Mouse (Mus musculus) forebrain, embryonic 16.5 days (tissue): ENCODE data around the gene Gpr132. TPM values are rescaled to one million over a fixed set of nuclear protein-coding genes. Genes with fewer than 3 reads are reported as not detected.

ENCODE experiments used
- ATAC-seq: fragments of 200-750 bp; cut with Nextera tagmentation; 2 replicates; pipeline ENCODE4 v1.8.0; 2017; ENCODE audit warnings: mild to moderate bottlenecking, moderate library complexity
- H3K27ac ChIP-seq: fragments of 300-500 bp; sonication (generic); 2 replicates; pipeline ENCODE4 v1.5.1; 2014; ENCODE audit warnings: low read length, control low read depth
- H3K27me3 ChIP-seq: fragments of 300-500 bp; sonication (generic); replicated peaks from 2 replicates; pipeline ENCODE4 v1.6.1; 2014; ENCODE audit warnings: low read length; ENCODE audit not compliant: control insufficient read depth, insufficient read depth
- H3K36me3 ChIP-seq: fragments of 300-500 bp; sonication (generic); 2 replicates; pipeline ENCODE4 v1.6.1; 2014; ENCODE audit not compliant: control insufficient read depth, insufficient read depth
- H3K4me1 ChIP-seq: fragments of 300-500 bp; sonication (generic); replicated peaks from 2 replicates; pipeline ENCODE4 v1.6.1; 2014; ENCODE audit warnings: low read length; ENCODE audit not compliant: control insufficient read depth, insufficient read depth
- H3K4me2 ChIP-seq: fragments of 300-500 bp; sonication (generic); 2 replicates; pipeline ENCODE4 v1.6.1; 2014; ENCODE audit warnings: mild to moderate bottlenecking, low read length, control low read depth
- H3K4me3 ChIP-seq: fragments of 300-500 bp; sonication (generic); replicated peaks from 2 replicates; pipeline ENCODE4 v1.5.1; 2014; ENCODE audit warnings: mild to moderate bottlenecking, low read length, control low read depth
- H3K9ac ChIP-seq: fragments of 300-500 bp; sonication (generic); replicated peaks from 2 replicates; pipeline ENCODE4 v1.6.1; 2014; ENCODE audit warnings: low read depth, low read length, control low read depth
- H3K9me3 ChIP-seq: fragments of 300-500 bp; sonication (generic); 2 replicates; pipeline ENCODE4 v1.6.1; 2016; ENCODE audit warnings: low read length; ENCODE audit not compliant: control insufficient read depth
- WGBS: fragments of 180-500 bp; shearing (Covaris S2); extraction: QIAGEN DNeasy Blood & Tissue Kit; methylation state at CpG from one replicate; pipeline ENCODE4 v1.1.7; 2014; 5-methylcytosine and 5-hydroxymethylcytosine counted together
- polyA plus RNA-seq: library from polyadenylated mRNA; unstranded; fragments of >200 nt; fragmentation: Nextera tagmentation; extraction: Ambion mirVana; gene quantifications from 2 replicates; pipeline ENCODE4 v1.2.1, GENCODE M21; 2015

The Gpr132 gene
- polyA plus RNA-seq, 1 experiment from 2014 or later: not detected

- peak within 1 kb of the TSS; percentile 82 for H3K27ac ChIP-seq
- peak within 1 kb of the TSS; percentile 65 for H3K9ac ChIP-seq
- H3K4me2 ChIP-seq: peak within 1 kb of the TSS; percentile 69
- peaks cover 15% of the 10 kb centered on the region for H3K4me1 ChIP-seq
- no peaks in the 10 kb centered on the region for H3K9me3 ChIP-seq
- H3K4me3 ChIP-seq: peak within 1 kb of the TSS; percentile 67
- peak; percentile 97 for ATAC-seq
- under 1% methylated on average over 61 of the region's 64 CpGs for WGBS
- H3K27me3 ChIP-seq: no peaks in the 10 kb centered on the region
- no peaks in the 10 kb centered on the region for H3K36me3 ChIP-seq
Measured at GRCm38 (mm10) chr12:112808587-112809364, 59.3 kb downstream of the Gpr132 start, which contains the start of gene Clba1. TSS of gene Clba1 (plus strand) at chr12:112808937.

DNA sequence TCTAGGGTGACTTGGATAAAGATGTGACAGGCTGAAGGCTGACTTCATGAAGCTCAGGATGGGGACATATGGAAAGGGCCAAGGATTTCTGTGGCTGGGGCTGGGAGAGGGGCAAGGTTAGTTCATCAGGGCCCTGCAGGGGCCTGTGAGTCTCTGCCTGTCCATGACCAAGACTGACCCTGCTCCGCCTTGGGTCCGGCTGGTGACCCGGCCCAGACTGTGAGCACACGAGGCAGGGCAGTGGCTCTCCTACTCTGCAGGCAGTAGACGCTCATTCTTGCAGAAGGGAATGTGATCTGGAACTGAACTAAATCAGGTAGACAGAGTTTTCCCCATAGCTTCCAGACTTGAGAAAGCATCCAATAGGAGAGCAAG lies 59.8 kb downstream of the Gpr132 start:
- H3K4me2 ChIP-seq: peak overlapping the region; percentile 69
- H3K9ac ChIP-seq: peak overlapping the region; percentile 65
- no peaks in the 10 kb centered on the region for H3K36me3 ChIP-seq
- no peaks in the 10 kb centered on the region for H3K27me3 ChIP-seq
- H3K9me3 ChIP-seq: no peaks in the 10 kb centered on the region
- H3K4me3 ChIP-seq: peak overlapping the region; percentile 67
- ATAC-seq: no peak; the same call in 1 of the 2 replicates
- WGBS: 60% methylated on average over 5 of the region's 5 CpGs
- H3K4me1 ChIP-seq: peaks cover 15% of the 10 kb centered on the region
- peak overlapping the region; percentile 82 for H3K27ac ChIP-seq

DNA sequence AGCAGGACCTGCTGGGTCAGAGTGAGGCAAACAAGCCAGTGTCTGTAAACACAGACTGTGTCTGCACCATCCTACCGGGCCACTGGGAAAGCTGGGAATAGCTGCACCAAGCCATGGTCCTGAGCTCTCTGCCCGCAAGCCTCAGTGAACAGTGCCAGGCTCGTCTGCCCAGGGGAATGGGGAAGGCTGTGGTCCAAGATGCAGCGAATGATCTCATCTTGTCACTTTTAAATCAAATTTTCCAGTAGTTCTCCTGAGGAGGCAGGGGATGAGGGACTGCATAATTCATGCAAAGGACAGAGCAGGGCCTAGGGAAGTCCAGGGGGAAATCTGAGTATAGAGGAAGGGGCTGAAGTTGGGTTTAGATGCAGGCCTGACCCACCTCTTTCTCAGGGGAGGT lies 60.2 kb downstream of the Gpr132 start:
- no peaks in the 10 kb centered on the region for H3K36me3 ChIP-seq
- ATAC-seq: no peak
- no peaks in the 10 kb centered on the region for H3K9me3 ChIP-seq
- WGBS: 87% methylated on average over 4 of the region's 4 CpGs
- H3K4me2 ChIP-seq: no peak overlapping the region
- peaks cover 15% of the 10 kb centered on the region for H3K4me1 ChIP-seq
- H3K27me3 ChIP-seq: no peaks in the 10 kb centered on the region
- no peak overlapping the region for H3K4me3 ChIP-seq
- H3K9ac ChIP-seq: no peak overlapping the region
- H3K27ac ChIP-seq: no peak overlapping the region

- no peaks in the 10 kb centered on the region for H3K9me3 ChIP-seq
- H3K27me3 ChIP-seq: peaks cover 7% of the 10 kb centered on the region; the same call in 1 of the 2 replicates
- H3K4me1 ChIP-seq: peaks cover 26% of the 10 kb centered on the region
- no peak overlapping the region for H3K27ac ChIP-seq
- H3K4me3 ChIP-seq: no peak overlapping the region
- H3K4me2 ChIP-seq: no peak overlapping the region
- no peak overlapping the region for H3K9ac ChIP-seq
- no peaks in the 10 kb centered on the region for H3K36me3 ChIP-seq
- ATAC-seq: no peak
- 75% methylated on average over 6 of the region's 6 CpGs for WGBS
Measured at GRCm38 (mm10) chr12:112806044-112806443, 62.0 kb downstream of the Gpr132 start.

DNA sequence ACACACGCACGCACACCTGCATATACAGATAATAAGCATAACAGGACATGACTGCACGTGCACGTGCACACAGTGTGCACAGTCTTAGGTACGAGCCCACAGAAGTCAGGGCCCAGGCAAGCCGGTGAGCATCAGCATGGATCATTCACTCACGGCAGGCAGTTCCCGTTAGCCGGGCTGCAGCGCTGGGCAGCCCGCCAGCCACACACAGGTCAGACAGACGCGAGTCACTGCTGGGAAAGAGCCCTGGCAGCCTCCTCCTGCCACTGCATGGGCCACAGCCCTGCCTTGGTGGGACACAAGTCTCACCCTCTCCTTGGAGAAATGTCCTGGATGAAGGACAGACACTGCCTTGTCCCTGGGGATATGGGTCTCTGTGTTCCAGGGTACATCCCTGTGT lies 64.0 kb downstream of the Gpr132 start:
- Histone ChIP-seq H3K4me1 (peaks cover 18% of the 10 kb centered on the region), H3K9ac (no peak overlapping the region)

GRCm38 (mm10) chr12:112802917-112803316 lies 65.1 kb downstream of the Gpr132 start:
- Histone ChIP-seq H3K27ac (no peak overlapping the region), H3K36me3 (no peaks in the 10 kb centered on the region), H3K27me3 (peaks cover 8% of the 10 kb centered on the region; the same call in 1 of the 2 replicates), H3K4me3 (no peak overlapping the region), H3K9me3 (no peaks in the 10 kb centered on the region), H3K9ac (no peak overlapping the region), H3K4me1 (peaks cover 17% of the 10 kb centered on the region), H3K4me2 (peak overlapping the region; percentile 100)
- WGBS: 13% methylated on average over 3 of the region's 3 CpGs
- no peak for ATAC-seq

More for the DNA sequence above, 64.0 kb downstream of the Gpr132 start:
- Histone ChIP-seq H3K27ac (no peak overlapping the region), H3K36me3 (no peaks in the 10 kb centered on the region), H3K9me3 (no peaks in the 10 kb centered on the region), H3K27me3 (peaks cover 8% of the 10 kb centered on the region; the same call in 1 of the 2 replicates), H3K4me3 (no peak overlapping the region), H3K4me2 (no peak overlapping the region)
- ATAC-seq: no peak
- 41% methylated on average over 13 of the region's 13 CpGs for WGBS

GRCm38 (mm10) chr12:112801864-112802846 lies 65.9 kb downstream of the Gpr132 start, which contains the start of gene Ahnak2:
TSS of gene Ahnak2 (minus strand) at chr12:112802657.
- Histone ChIP-seq H3K36me3 (no peaks in the 10 kb centered on the region), H3K27ac (no peak within 1 kb of the TSS), H3K27me3 (peaks cover 8% of the 10 kb centered on the region; the same call in 1 of the 2 replicates), H3K4me3 (peak within 1 kb of the TSS; percentile 63), H3K9ac (peak within 1 kb of the TSS; percentile 80), H3K4me1 (peaks cover 23% of the 10 kb centered on the region), H3K4me2 (peak within 1 kb of the TSS; percentile 100), H3K9me3 (no peaks in the 10 kb centered on the region)
- peak; percentile 45 for ATAC-seq
- 5% methylated on average over 49 of the region's 69 CpGs for WGBS
